ENCODE assay signal across 34 mouse cellular contexts in the genomic region with DNA sequence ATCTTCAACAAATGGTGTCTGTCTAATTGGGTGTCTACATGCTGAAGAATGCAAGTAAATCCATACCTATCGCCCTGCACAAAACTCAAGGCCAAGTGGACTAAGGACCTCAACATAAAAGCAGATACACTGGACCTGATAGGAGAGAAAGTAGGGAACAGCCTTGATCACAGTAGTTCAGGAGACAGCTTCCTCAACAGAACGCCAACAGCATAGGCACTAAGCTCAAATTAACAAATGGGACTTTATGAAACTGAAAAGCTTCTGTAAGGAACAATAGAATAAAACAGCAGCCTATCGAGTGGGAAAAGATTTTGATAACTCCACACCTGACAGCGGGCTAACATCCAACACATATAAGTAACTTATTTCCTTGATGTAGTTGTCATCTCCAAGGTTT.
"Had no signal": no experiment of that assay in that cellular context is flagged by ENCODE, and none has a peak within 500 bp of the region (broad histone marks: within the 10 kb centered on the region; RNA-seq: fewer than 3 reads in every experiment).

No protein-coding gene starts in this region.

- ATAC-seq: hindbrain, embryonic 16.5 days; hindbrain, postnatal 0 days; inflammation-experienced regulatory T-cells, adult 6 months; intestine, embryonic 15.5 days; intestine, embryonic 16.5 days; intestine, postnatal 0 days had no signal

- H3K9me3 ChIP-seq: heart, embryonic 10.5 days; heart, embryonic 12.5 days; heart, embryonic 13.5 days; heart, embryonic 15.5 days; hindbrain, embryonic 10.5 days; hindbrain, embryonic 12.5 days; hindbrain, embryonic 13.5 days; hindbrain, embryonic 15.5 days; intestine, embryonic 15.5 days; kidney, embryonic 15.5 days had no signal

- H3K27ac ChIP-seq: heart, embryonic 10.5 days; heart, embryonic 13.5 days; heart, embryonic 15.5 days; hindbrain, embryonic 10.5 days; hindbrain, embryonic 12.5 days; hindbrain, embryonic 13.5 days; hindbrain, embryonic 14.5 days; hindbrain, embryonic 15.5 days; hindbrain, postnatal 0 days; intestine, embryonic 15.5 days; kidney, embryonic 15.5 days; kidney, postnatal 0 days; layer of hippocampus, adult 2 months had no signal

- H3K27me3 ChIP-seq: heart, embryonic 12.5 days; heart, embryonic 13.5 days; heart, embryonic 15.5 days; hindbrain, embryonic 12.5 days; hindbrain, embryonic 13.5 days; hindbrain, embryonic 15.5 days; intestine, embryonic 15.5 days; kidney, embryonic 15.5 days had no signal

- H3K4me1 ChIP-seq: heart, embryonic 10.5 days; heart, embryonic 12.5 days; heart, embryonic 13.5 days; heart, embryonic 15.5 days; hindbrain, embryonic 10.5 days; hindbrain, embryonic 12.5 days; hindbrain, embryonic 13.5 days; hindbrain, embryonic 15.5 days; intestine, embryonic 15.5 days; kidney, embryonic 15.5 days had no signal

- H3K9ac ChIP-seq: heart, embryonic 12.5 days; heart, embryonic 13.5 days; heart, embryonic 15.5 days; hindbrain, embryonic 12.5 days; hindbrain, embryonic 13.5 days; hindbrain, embryonic 14.5 days; hindbrain, embryonic 15.5 days; intestine, embryonic 15.5 days; kidney, embryonic 15.5 days had no signal

- H3K4me3 ChIP-seq: heart, embryonic 10.5 days; heart, embryonic 12.5 days; heart, embryonic 13.5 days; heart, embryonic 15.5 days; hindbrain, embryonic 10.5 days; hindbrain, embryonic 12.5 days; hindbrain, embryonic 13.5 days; hindbrain, embryonic 15.5 days; intestine, embryonic 15.5 days; kidney, embryonic 15.5 days; layer of hippocampus, adult 2 months had no signal

- DNase-seq: heart, postnatal 14 days; heart, postnatal 36 days; heart, postnatal 4 days; kidney, adult 11 months; kidney, adult 18-20 months; kidney, adult 2 months; kidney, adult 8-10 months; kidney, adult 9 months; kidney, postnatal 10 days; kidney, postnatal 14 days; kidney, postnatal 25 days; kidney, postnatal 36 days; kidney, postnatal 4 days; layer of hippocampus, adult 9-11 months; layer of hippocampus, postnatal 36 days had no signal

- H3K4me2 ChIP-seq: heart, embryonic 11.5 days; heart, embryonic 12.5 days; heart, embryonic 13.5 days; heart, embryonic 15.5 days; hindbrain, embryonic 12.5 days; hindbrain, embryonic 13.5 days; hindbrain, embryonic 14.5 days; hindbrain, embryonic 15.5 days; intestine, embryonic 15.5 days; kidney, embryonic 15.5 days had no signal
